Mouse (Mus musculus) spleen, adult 2 months (tissue): ENCODE measurements around the gene Thy1.

ENCODE experiments used
- CTCF ChIP-seq: fragments of 200-500 bp; IDR thresholded peaks from 2 replicates; pipeline ENCODE4 v1.5.1; 2011; ENCODE audit warnings: mild to moderate bottlenecking, inconsistent platforms; ENCODE audit not compliant: insufficient read depth, insufficient read length, insufficient replicate concordance; ENCODE audit errors: extremely low read depth
- POLR2A ChIP-seq: fragments of 200-500 bp; IDR thresholded peaks from 2 replicates; pipeline ENCODE4 v1.6.1; 2011; ENCODE audit warnings: low read depth, low read length, inconsistent platforms

DNA sequence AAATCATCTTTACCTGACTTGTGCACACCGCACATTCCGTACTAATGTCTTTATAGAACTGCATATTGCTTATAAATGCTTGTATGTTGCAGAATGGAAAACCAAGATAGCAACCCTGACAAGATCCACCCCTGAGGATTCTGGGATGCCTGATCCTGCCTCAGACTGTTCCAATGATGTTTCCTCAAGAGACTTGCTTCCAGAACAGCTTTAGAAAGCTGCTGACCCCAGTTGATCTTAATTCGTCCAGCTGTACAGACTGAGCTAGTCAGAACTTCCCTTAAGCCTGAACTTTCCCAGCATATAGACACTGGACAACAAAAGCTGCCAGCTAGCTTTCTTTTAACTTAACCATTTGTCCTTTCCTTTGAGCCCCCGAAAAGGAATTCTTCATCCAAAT is 44.3 kb upstream of the Thy1 start:
- no peak for TF ChIP-seq CTCF
- no peak for TF ChIP-seq POLR2A
